Mouse (Mus musculus): ENCODE measurements at regions not wholly inside any gene's neighbourhood (a gene's known extent, or its start where the extent isn't known, plus 50 kb on each side); places are given as distances from the start of the nearest gene placed in this dataset.

GRCm38 (mm10) chr3:105281686-105282085 is 170.4 kb upstream of the Kcnd3 start:
- no peak for TF ChIP-seq GATA2 (IDR thresholded peaks at IDR 0.05; ENCODE audit: borderline replicate concordance, low read depth, low read length)
- no peak for TF ChIP-seq CTCF (IDR thresholded peaks at IDR 0.05; ENCODE audit: low read depth, low read length)
- TF ChIP-seq GATA1 (IDR thresholded peaks at IDR 0.05; ENCODE audit: borderline replicate concordance, low read length), result no peak

Data from G1E (cell line).